Mouse (Mus musculus) Patski (cell line): ENCODE measurements around the gene Prkd2. TPM values are rescaled to one million over a fixed set of nuclear protein-coding genes. Genes with fewer than 3 reads are reported as not detected.

Source experiments
- ATAC-seq: fragments of 100-300 bp; one replicate; pipeline ENCODE4 v1.8.0; 2021
- CTCF ChIA-PET: fragments of 350-600 bp; sonication (Branson Sonifier 250); formaldehyde crosslinking; loops from one replicate; lab custom pipeline; 2022; ENCODE audit warnings: inconsistent platforms; lab: Charles Lee
- POLR2A ChIA-PET: fragments of 350-600 bp; sonication (Branson Sonifier 250); formaldehyde crosslinking; loops from one replicate; lab custom pipeline; 2022; ENCODE audit warnings: antibody characterized with exemption, inconsistent platforms; lab: Charles Lee
- DNase-seq: peaks from one replicate; pipeline ENCODE4 v3.0.0-alpha.2; 2011; ENCODE audit warnings: low read depth, low spot score
- H3K27me3 ChIP-seq: fragments of 371-371 bp; one replicate; pipeline ENCODE4 v1.5.1; 2021
- CTCF ChIP-seq: fragments of 100-300 bp; IDR thresholded peaks from one replicate; pipeline ENCODE4 v1.5.1; 2021
- in situ Hi-C: fragments of 300-500 bp; cut with MboI; formaldehyde crosslinking; loops from 3 replicates; pipeline ENCODE4 v1.11.1; 2018; ENCODE audit warnings: low pct_unique_long_range_greater_than_20kb, mixed read lengths
- polyA plus RNA-seq: library from polyadenylated mRNA; unstranded; gene quantifications from one replicate; pipeline ENCODE4 v1.2.3, GENCODE M21; 2021

The Prkd2 gene
- polyA plus RNA-seq, 1 experiment from 2014 or later, result 15.3 TPM

GRCm38 (mm10) chr7:16841561-16842560 lies 841 bp upstream of the Prkd2 start:
- ChIA-PET CTCF (interaction anchor here (0.8 kb wide), 1 partner anchor 18 kb away, joined by 5 read pairs; no protein-coding TSS in a partner anchor), POLR2A (interaction anchor here (1.2 kb wide), 1 partner anchor 13 kb away, joined by 3 read pairs; no protein-coding TSS in a partner anchor)
- no peak for DNase-seq
- TF ChIP-seq CTCF, result no peak
- ATAC-seq, result no peak
- in situ Hi-C loops, result no loop called here
- no peaks in the 10 kb centered on the region for H3K27me3 ChIP-seq

GRCm38 (mm10) chr7:16843441-16844171 lies 904 bp downstream of the Prkd2 start:
- no peak for DNase-seq
- no peak for ATAC-seq
- no peaks in the 10 kb centered on the region for H3K27me3 ChIP-seq
- in situ Hi-C loops, result no loop called here
- POLR2A ChIA-PET, result no interaction called here
- TF ChIP-seq CTCF, result no peak
- CTCF ChIA-PET, result no interaction called here

- in situ Hi-C loops, result no loop called here
- no peak for DNase-seq
- ATAC-seq, result no peak
- no peaks in the 10 kb centered on the region for H3K27me3 ChIP-seq
- POLR2A ChIA-PET, result no interaction called here
- CTCF ChIA-PET, result interaction anchor here (1.7 kb wide), 1 partner anchor 18 kb away, joined by 5 read pairs; no protein-coding TSS in a partner anchor
- no peak for TF ChIP-seq CTCF
These were observed 2.0 kb downstream of the Prkd2 start for GRCm38 (mm10) chr7:16844696-16845071.

- ChIA-PET CTCF (interaction anchor here (1.7 kb wide), 1 partner anchor 18 kb away, joined by 5 read pairs; no protein-coding TSS in a partner anchor), POLR2A (no interaction called here)
- TF ChIP-seq CTCF, result no peak
- in situ Hi-C loops, result no loop called here
- no peaks in the 10 kb centered on the region for H3K27me3 ChIP-seq
- ATAC-seq (no peak), DNase-seq (no peak)
These were observed 2.5 kb downstream of the Prkd2 start for GRCm38 (mm10) chr7:16845072-16845819.

GRCm38 (mm10) chr7:16845820-16846167 lies 3.1 kb downstream of the Prkd2 start:
- ATAC-seq (no peak), DNase-seq (no peak)
- ChIA-PET CTCF (interaction anchor here (1.7 kb wide), 1 partner anchor 17 kb away, joined by 5 read pairs; no protein-coding TSS in a partner anchor), POLR2A (no interaction called here)
- TF ChIP-seq CTCF, result no peak
- H3K27me3 ChIP-seq, result no peaks in the 10 kb centered on the region
- in situ Hi-C loops, result no loop called here

GRCm38 (mm10) chr7:16846775-16847174 lies 4.1 kb downstream of the Prkd2 start:
- TF ChIP-seq CTCF, result no peak
- DNase-seq (no peak), ATAC-seq (no peak)
- H3K27me3 ChIP-seq, result no peaks in the 10 kb centered on the region
- in situ Hi-C loops, result no loop called here
- CTCF ChIA-PET, result interaction anchor here (1.2 kb wide), 1 partner anchor 17 kb away, joined by 3 read pairs; no protein-coding TSS in a partner anchor
- POLR2A ChIA-PET, result no interaction called here

- TF ChIP-seq CTCF, result no peak
- ATAC-seq, result no peak
- in situ Hi-C loops, result no loop called here
- POLR2A ChIA-PET, result interaction anchor here (0.7 kb wide), 1 partner anchor 31 kb away, joined by 3 read pairs; no protein-coding TSS in a partner anchor
- no peak for DNase-seq
- no peaks in the 10 kb centered on the region for H3K27me3 ChIP-seq
- CTCF ChIA-PET, result interaction anchor here (0.8 to 1.2 kb wide), 3 partner anchors 9 to 16 kb away, joined by 3 read pairs; no protein-coding TSS in a partner anchor
These were observed 4.8 kb downstream of the Prkd2 start for GRCm38 (mm10) chr7:16847507-16847906.

GRCm38 (mm10) chr7:16848579-16848978 lies 5.9 kb downstream of the Prkd2 start:
- no peaks in the 10 kb centered on the region for H3K27me3 ChIP-seq
- no peak for DNase-seq
- in situ Hi-C loops, result no loop called here
- no peak for ATAC-seq
- ChIA-PET CTCF (interaction anchor here (0.8 to 1.0 kb wide), 2 partner anchors 10 to 12 kb away, joined by 3 read pairs; no protein-coding TSS in a partner anchor), POLR2A (no interaction called here)
- TF ChIP-seq CTCF, result no peak

GRCm38 (mm10) chr7:16851636-16852035 lies 8.9 kb downstream of the Prkd2 start:
- POLR2A ChIA-PET, result no interaction called here
- in situ Hi-C loops, result no loop called here
- H3K27me3 ChIP-seq, result no peaks in the 10 kb centered on the region
- ATAC-seq, result no peak
- TF ChIP-seq CTCF, result no peak
- CTCF ChIA-PET, result interaction anchor here (0.9 to 1.4 kb wide), 2 partner anchors 8 to 22 kb away, joined by 4 to 7 read pairs; no protein-coding TSS in a partner anchor
- DNase-seq, result no peak
